Mouse (Mus musculus) olfactory bulb, adult 2 months (tissue): ENCODE data around the gene Ankrd28. TPM values are rescaled to one million over a fixed set of nuclear protein-coding genes. Genes with fewer than 3 reads are reported as not detected.

Source experiments
- H3K27ac ChIP-seq: fragments of 200-500 bp; 2 replicates; pipeline ENCODE4 v1.5.1; 2012; ENCODE audit warnings: low read depth, low read length; ENCODE audit not compliant: insufficient read depth
- H3K4me1 ChIP-seq: fragments of 200-500 bp; 2 replicates; pipeline ENCODE4 v1.6.1; 2012; ENCODE audit warnings: low read length; ENCODE audit not compliant: control insufficient read depth, insufficient read depth
- H3K4me3 ChIP-seq: fragments of 200-500 bp; 2 replicates; pipeline ENCODE4 v1.5.1; 2012; ENCODE audit warnings: mild to moderate bottlenecking, low read depth, low read length, moderate library complexity; ENCODE audit not compliant: insufficient read depth
- CTCF ChIP-seq: fragments of 200-500 bp; IDR thresholded peaks from 2 replicates; pipeline ENCODE4 v1.5.1; 2012; ENCODE audit warnings: low read depth, mild to moderate bottlenecking, low read length, moderate library complexity; ENCODE audit not compliant: insufficient read depth
- POLR2A ChIP-seq: fragments of 200-500 bp; IDR thresholded peaks from 2 replicates; pipeline ENCODE4 v1.6.1; 2012; ENCODE audit warnings: mild to moderate bottlenecking, low read depth, low read length, moderate library complexity; ENCODE audit not compliant: insufficient read depth
- WGBS: fragments of 180-500 bp; shearing (Covaris S2); methylation state at CpG from one replicate; pipeline ENCODE4 v1.1.7; 2018; 5-methylcytosine and 5-hydroxymethylcytosine counted together
- polyA plus RNA-seq: library from polyadenylated mRNA; stranded (reverse); fragments of >200 nt; gene quantifications from 2 replicates; pipeline ENCODE4 v1.2.4, GENCODE M21; 2012; ENCODE audit warnings: low replicate concordance; ENCODE audit not compliant: missing spikeins, insufficient read depth, insufficient read length

Gene Ankrd28
- polyA plus RNA-seq, 1 experiment: not detected

GRCm38 (mm10) chr14:31696985-31697303 lies 133.5 kb downstream of the Ankrd28 start:
- WGBS: 89% methylated on average over 3 of the region's 3 CpGs
- TF ChIP-seq POLR2A (no peak), CTCF (no peak)
- Histone ChIP-seq H3K4me1 (peaks cover 3% of the 10 kb centered on the region; the same call in 1 of the 2 replicates), H3K4me3 (no peak overlapping the region), H3K27ac (no peak overlapping the region)

DNA sequence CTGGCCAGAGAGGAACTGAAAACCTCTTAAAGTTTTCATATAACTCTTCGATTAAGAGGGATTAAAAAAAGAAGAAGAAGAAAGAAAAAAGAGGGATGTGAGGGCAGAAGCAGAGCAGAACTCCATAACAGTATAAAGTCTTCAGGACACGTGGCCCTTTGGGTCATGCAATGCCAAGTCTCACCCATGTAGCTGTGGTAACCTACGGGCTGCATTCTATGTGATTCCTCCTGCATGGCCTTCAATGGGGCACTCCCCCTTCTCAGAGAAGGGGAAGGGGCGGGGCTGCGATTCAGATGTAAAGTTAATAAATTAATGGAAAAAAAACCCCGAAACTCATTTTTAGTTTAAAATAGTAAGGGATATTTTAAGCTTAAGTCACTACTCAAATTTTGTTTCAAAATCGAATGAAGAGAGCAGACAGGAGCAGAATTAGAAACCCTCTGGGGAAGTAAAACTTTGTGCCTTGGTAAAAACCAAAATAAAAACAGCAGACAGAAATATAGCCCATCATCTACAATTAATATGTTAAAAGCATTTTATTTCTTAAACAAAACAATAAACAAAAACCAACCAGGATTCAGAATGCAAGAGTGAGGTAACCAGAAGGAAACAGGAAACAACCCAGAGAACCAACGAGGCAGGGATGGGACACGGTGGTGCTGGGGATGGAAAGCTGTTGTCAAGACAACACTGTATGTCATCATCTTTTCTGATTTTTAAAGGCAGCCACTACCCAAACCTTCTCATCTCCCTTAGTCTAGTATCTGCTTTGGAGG lies 134.1 kb downstream of the Ankrd28 start:
- TF ChIP-seq POLR2A (no peak), CTCF (no peak)
- Histone ChIP-seq H3K27ac (no peak overlapping the region), H3K4me1 (peaks cover 3% of the 10 kb centered on the region; the same call in 1 of the 2 replicates), H3K4me3 (no peak overlapping the region)
- 83% methylated on average over 9 of the region's 9 CpGs for WGBS

DNA sequence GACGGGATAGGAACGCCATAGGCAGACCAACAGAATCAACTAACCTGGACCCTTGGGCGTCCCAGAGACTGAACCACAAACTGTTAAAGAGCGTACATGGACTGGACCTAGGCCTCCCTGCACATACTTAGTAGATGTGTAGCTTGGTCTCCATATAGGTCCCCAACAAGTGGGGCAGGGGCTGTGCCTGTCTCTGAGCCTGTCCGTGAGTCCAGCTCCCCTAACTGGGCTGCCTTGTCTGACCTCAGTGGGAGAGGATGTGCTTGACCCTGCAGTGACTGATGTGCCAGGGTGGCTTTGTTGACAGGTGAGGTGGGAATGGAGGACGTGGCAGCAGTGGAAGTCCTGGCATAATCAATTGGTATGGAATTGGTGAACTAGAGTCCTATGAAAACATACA lies 137.9 kb downstream of the Ankrd28 start:
- Histone ChIP-seq H3K4me1 (peaks cover 3% of the 10 kb centered on the region; the same call in 1 of the 2 replicates), H3K4me3 (no peak overlapping the region), H3K27ac (no peak overlapping the region)
- WGBS: 93% methylated on average over 6 of the region's 6 CpGs
- no peak for TF ChIP-seq CTCF

DNA sequence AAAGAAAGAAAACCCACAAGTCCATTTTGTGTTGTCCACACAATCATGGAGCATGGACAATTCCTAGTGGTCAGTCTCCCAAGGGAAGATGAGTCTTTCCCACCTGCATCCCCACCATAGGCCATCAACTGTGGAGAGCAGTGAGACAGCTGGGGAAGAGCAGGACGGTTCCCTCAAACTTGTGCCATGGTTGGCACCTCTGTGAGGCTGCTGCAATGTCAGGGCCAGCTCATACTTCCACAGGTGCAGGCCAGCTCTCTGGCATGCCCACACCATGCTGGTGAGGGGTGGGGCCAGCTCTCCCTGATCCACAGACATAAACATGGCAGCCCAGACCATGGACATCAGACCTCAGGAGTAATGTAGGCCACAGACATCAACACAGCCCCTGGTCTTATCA lies 144.2 kb downstream of the Ankrd28 start:
- 100% methylated on average over 1 of the region's 1 CpGs for WGBS
- TF ChIP-seq POLR2A: no peak
- no peak overlapping the region for H3K4me3 ChIP-seq
- H3K27ac ChIP-seq: no peak overlapping the region
- no peaks in the 10 kb centered on the region for H3K4me1 ChIP-seq

DNA sequence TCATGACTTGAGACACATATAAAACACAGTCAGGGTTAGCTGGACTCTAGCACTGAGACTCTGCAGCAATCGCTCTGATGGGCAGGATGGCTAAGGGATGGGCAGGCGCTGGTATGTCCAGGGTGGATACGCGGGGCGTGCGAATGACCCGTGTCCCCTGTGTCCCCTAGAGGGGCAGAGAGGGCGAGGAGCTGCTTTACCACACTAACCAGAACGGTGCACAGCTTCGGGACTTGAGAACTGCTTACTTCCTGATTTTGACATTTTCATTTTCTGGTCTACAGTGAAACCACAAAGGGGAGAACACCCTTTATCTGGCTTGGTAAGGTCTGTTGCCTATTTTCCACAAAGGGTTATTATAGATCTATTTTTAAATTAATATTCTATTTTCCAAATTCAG lies 144.8 kb downstream of the Ankrd28 start:
- no peak overlapping the region for H3K27ac ChIP-seq
- no peak overlapping the region for H3K4me3 ChIP-seq
- 95% methylated on average over 10 of the region's 10 CpGs for WGBS
- H3K4me1 ChIP-seq: no peaks in the 10 kb centered on the region
- TF ChIP-seq CTCF (no peak), POLR2A (no peak)

DNA sequence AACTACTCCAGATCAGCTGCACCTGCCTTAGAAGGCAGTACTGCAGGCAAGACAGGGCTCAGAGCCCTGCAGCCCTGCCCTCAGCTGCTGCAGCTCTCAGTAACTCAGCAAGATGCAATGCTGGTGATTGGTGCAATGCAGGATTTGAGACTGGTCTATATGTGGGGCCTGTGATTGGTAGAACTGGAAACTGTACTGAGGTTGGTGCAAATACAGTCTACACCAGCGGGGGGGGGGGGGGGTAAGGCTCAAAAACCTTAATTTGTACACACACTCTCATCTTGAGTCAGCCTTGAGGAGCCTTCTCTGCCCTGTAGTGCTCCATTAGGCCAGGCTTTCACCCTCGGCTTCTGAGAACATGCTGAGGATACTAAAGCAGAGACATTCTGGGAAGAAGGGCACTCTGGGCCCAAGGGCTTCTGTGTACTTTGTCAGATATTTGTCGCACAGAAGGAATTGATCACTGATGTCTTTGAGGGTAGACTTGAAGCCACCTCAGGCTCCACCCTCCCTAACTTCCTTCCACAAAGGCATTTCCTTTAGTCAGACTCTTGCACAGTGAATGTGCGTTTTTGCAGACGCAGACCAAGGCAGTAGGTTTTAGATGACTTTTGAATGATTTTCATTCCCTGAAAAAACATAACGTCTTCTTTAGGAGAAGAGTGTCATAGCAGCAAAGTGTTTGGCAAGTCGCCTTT lies 146.0 kb downstream of the Ankrd28 start:
- Histone ChIP-seq H3K4me3 (no peak overlapping the region), H3K27ac (no peak overlapping the region), H3K4me1 (no peaks in the 10 kb centered on the region)
- TF ChIP-seq CTCF (no peak), POLR2A (no peak)
- 88% methylated on average over 7 of the region's 7 CpGs for WGBS

GRCm38 (mm10) chr14:31683610-31684009 lies 146.8 kb downstream of the Ankrd28 start:
- 98% methylated on average over 2 of the region's 2 CpGs for WGBS
- TF ChIP-seq POLR2A (no peak), CTCF (no peak)
- H3K4me3 ChIP-seq: no peak overlapping the region
- H3K27ac ChIP-seq: no peak overlapping the region
- H3K4me1 ChIP-seq: no peaks in the 10 kb centered on the region

DNA sequence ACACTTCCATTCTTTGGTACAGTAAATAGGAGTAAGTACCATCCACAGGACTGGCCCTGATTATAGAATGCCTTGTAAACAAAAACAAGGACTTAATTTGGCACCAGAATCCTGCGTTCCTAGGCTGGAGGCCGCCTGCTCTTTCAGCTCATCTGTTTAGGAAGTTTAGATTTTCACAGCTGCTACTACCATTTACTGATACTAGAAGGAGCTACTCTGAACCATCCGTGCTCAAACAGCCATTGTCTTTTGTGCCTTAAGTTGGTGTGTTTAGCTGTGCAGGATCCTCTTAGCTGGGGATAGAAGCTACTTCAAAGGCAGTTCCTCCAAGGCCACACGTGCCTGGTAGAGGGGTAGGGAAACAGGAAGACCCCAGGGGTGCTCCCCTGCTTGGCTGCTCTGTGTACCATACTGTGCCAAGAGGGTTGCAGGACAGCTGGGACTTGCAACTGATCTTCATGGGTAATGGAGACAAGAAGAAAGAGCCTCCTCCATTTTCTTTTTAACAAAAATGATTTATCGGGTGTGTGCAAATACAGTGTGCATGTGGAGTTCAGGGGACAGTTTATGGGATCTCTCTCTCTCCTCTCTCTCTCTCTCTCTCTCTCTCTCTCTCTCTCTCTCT lies 148.4 kb downstream of the Ankrd28 start:
- no peaks in the 10 kb centered on the region for H3K4me1 ChIP-seq
- WGBS: 54% methylated on average over 5 of the region's 5 CpGs
- H3K4me3 ChIP-seq: no peak overlapping the region
- no peak overlapping the region for H3K27ac ChIP-seq
- TF ChIP-seq CTCF (no peak), POLR2A (no peak)

GRCm38 (mm10) chr14:31681291-31681690 lies 149.2 kb downstream of the Ankrd28 start:
- Histone ChIP-seq H3K4me1 (no peaks in the 10 kb centered on the region), H3K4me3 (no peak overlapping the region), H3K27ac (no peak overlapping the region)
- 85% methylated on average over 9 of the region's 9 CpGs for WGBS
- TF ChIP-seq POLR2A (no peak), CTCF (no peak)
